Mouse (Mus musculus) heart, embryonic 11.5 days (tissue): Measurements from ENCODE around the gene Zfp687. TPM values are rescaled to one million over a fixed set of nuclear protein-coding genes. Genes with fewer than 3 reads are reported as not detected.
"Not testable (repeated sequence)": the region's sequence is repeated elsewhere in the genome, so short reads cannot be mapped to it uniquely, and the experiment has no call there.

Experiments used
- ATAC-seq: fragments of 200-750 bp; cut with Nextera tagmentation; replicated peaks from 2 replicates; pipeline ENCODE4 v1.8.0; 2017; ENCODE audit warnings: moderate library complexity; ENCODE audit not compliant: insufficient number of reproducible peaks, low FRiP score, low TSS enrichment
- H3K27ac ChIP-seq: fragments of 300-500 bp; sonication (generic); 2 replicates; pipeline ENCODE4 v1.5.1; 2014; ENCODE audit warnings: mild to moderate bottlenecking, low read depth, low read length
- H3K27me3 ChIP-seq: fragments of 300-500 bp; sonication (generic); 2 replicates; pipeline ENCODE4 v1.6.1; 2014; ENCODE audit warnings: mild to moderate bottlenecking, low read length, mixed read lengths; ENCODE audit not compliant: control insufficient read depth, insufficient read depth
- H3K36me3 ChIP-seq: fragments of 300-500 bp; sonication (generic); 2 replicates; pipeline ENCODE4 v1.6.1; 2014; ENCODE audit warnings: mild to moderate bottlenecking, low read length, moderate library complexity, mixed read lengths; ENCODE audit not compliant: control insufficient read depth, insufficient read depth
- H3K4me1 ChIP-seq: fragments of 300-500 bp; sonication (generic); 2 replicates; pipeline ENCODE4 v1.6.1; 2014; ENCODE audit warnings: low read length; ENCODE audit not compliant: control insufficient read depth, insufficient read depth
- H3K4me2 ChIP-seq: fragments of 300-500 bp; sonication (generic); 2 replicates; pipeline ENCODE4 v1.6.1; 2014; ENCODE audit warnings: mild to moderate bottlenecking, moderate library complexity
- H3K4me3 ChIP-seq: fragments of 300-500 bp; sonication (generic); 2 replicates; pipeline ENCODE4 v1.5.1; 2014; ENCODE audit warnings: low read depth, low read length
- H3K9ac ChIP-seq: fragments of 300-500 bp; sonication (generic); 2 replicates; pipeline ENCODE4 v1.6.1; 2014; ENCODE audit warnings: mild to moderate bottlenecking, low read depth, low read length, moderate library complexity
- H3K9me3 ChIP-seq: fragments of 300-500 bp; sonication (generic); replicated peaks from 2 replicates; pipeline ENCODE4 v1.6.1; 2016; ENCODE audit warnings: low read length; ENCODE audit not compliant: control insufficient read depth
- WGBS: fragments of 180-500 bp; shearing (Covaris S2); extraction: QIAGEN DNeasy Blood & Tissue Kit; methylation state at CpG from one replicate; pipeline ENCODE4 v1.1.7; 2014; ENCODE audit not compliant: insufficient replicate concordance; 5-methylcytosine and 5-hydroxymethylcytosine counted together
- polyA plus RNA-seq: library from polyadenylated mRNA; unstranded; fragments of >200 nt; fragmentation: Nextera tagmentation; extraction: Ambion mirVana; gene quantifications from 2 replicates; pipeline ENCODE4 v1.2.1, GENCODE M21; 2014

Gene Zfp687
- polyA plus RNA-seq, 1 experiment from 2014 or later = 19.6 TPM

DNA sequence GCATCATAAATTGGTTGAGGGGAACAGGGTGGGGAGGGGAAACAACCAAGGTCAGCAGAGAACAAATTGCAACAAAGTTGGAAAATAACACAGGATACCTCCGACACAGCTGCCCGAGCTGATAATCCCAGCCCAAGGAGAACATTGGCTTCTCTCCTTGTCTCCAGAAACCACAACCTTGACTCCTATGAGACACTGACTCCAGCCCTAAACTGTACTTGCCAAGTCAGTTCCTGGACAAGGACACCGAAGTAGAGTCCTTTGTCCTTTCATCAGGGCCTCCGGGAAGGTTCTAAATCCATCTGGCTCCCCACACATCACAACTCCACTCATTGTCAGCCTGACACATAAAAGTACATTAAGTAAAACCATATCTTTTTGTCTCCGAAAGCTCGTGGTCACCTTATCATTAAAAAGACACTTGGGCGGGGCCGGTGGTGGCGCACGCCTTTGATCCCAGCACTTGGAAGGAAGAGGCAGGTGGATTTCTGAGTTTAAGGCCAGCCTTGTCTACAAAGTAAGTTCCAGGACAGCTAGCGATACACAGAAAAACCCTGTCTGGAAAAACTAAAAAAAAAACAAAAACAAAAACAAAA, 31.3 kb upstream of the Zfp687 start:
- no peak overlapping the region for H3K27ac ChIP-seq
- no peak for ATAC-seq
- no peak overlapping the region; the same call in 1 of the 2 replicates for H3K4me2 ChIP-seq
- peaks cover 1% of the 10 kb centered on the region for H3K4me1 ChIP-seq
- no peaks in the 10 kb centered on the region for H3K36me3 ChIP-seq
- no peak overlapping the region for H3K9ac ChIP-seq
- no peaks in the 10 kb centered on the region for H3K9me3 ChIP-seq
- WGBS = 76% methylated on average over 11 of the region's 11 CpGs
- H3K27me3 ChIP-seq = no peaks in the 10 kb centered on the region
- no peak overlapping the region for H3K4me3 ChIP-seq

DNA sequence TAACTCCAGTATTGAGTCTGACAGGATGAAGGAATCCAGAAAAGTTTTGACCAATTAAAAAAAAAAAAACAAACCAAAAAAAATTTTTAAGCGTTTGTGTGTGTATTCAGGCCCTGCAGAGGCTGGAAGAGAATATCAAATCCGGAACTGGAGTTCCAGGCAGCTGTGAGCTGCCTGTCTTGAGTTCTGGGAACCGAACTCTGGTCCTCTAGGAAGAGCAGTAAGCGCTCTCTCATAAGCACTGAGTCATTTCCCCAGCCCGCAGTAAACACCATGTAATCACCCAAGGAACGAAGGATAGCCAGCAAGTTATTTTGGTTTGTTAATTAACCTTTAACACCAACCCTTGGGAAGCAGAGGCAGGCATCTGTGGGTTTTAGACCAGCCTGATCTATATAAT, 28.0 kb upstream of the Zfp687 start:
- WGBS = 71% methylated on average over 6 of the region's 6 CpGs
- Histone ChIP-seq H3K36me3 (0 out of 2 replicates have a peak, but pooled peaks cover 1% of the 10 kb centered on the region), H3K4me3 (no peak overlapping the region; the same call in 1 of the 2 replicates), H3K4me1 (peaks cover 5% of the 10 kb centered on the region), H3K27me3 (no peaks in the 10 kb centered on the region), H3K27ac (no peak overlapping the region), H3K4me2 (no peak overlapping the region), H3K9me3 (no peaks in the 10 kb centered on the region), H3K9ac (no peak overlapping the region)
- no peak for ATAC-seq

DNA sequence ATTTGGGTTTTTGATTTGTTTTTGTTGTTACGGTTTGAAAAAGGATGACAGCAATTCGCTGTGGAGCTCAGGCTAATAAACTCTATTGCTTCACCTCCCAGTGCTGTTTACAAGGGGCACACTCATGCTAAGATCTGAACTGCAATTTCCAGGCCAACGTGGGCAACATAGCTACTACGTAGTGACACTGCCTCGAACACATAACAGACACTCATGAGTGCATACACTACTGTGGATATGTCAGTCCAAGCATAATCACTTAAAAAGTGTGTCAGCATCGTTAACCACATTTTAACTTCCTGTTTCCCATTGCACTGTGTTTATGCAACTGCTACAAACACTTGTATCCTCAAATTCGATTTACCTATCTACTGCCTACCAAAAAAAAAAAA, 27.6 kb upstream of the Zfp687 start:
- Histone ChIP-seq H3K27me3 (no peaks in the 10 kb centered on the region), H3K4me3 (peak overlapping the region; percentile 71), H3K27ac (0 out of 2 replicates have a peak overlapping the region, but pooled peaks have one; percentile 22), H3K4me2 (peak overlapping the region; percentile 63), H3K9me3 (no peaks in the 10 kb centered on the region), H3K9ac (peak overlapping the region; percentile 83; the same call in 1 of the 2 replicates), H3K4me1 (peaks cover 5% of the 10 kb centered on the region), H3K36me3 (0 out of 2 replicates have a peak, but pooled peaks cover 4% of the 10 kb centered on the region)
- ATAC-seq = no peak
- WGBS = 26% methylated on average over 7 of the region's 7 CpGs

DNA sequence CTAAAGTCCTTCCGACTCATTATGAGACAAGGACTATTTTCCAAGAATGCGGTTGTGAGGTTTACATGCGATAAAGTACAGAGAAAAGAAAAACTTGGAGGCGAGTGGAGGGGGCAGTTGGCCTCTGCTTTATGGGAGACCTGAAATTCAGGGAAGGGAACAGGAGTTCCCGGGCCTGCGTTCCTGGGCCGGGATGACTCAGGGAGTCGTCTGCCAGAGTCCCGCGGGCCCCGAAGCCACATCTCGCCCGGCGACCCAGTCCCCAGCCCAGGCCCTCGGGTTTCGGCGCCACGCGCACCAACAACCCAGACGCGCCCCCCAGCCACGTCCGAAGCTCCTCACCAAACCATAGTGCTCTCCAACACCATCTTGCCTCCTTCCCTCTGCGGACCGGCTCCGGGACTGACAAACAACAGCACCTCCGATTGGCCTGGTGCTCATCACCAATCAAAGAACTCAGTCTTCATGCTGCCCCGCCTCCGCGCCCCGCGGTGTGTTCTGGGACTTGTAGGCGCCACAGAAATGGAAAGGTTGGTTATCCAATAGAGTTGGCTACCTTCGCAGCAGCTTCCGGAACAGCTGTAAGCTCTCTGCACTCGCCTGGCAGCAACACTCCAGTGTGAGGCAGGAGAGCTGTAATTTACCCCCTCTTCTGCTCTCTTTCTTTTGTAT, 27.1 kb upstream of the Zfp687 start, which contains the start of gene Psmd4:
Psmd4 (minus strand) TSS at position 449 of the 672 bp plus-strand sequence.
- under 1% methylated on average over 35 of the region's 36 CpGs for WGBS
- Histone ChIP-seq H3K4me2 (peak within 1 kb of the TSS; percentile 85), H3K9ac (peak within 1 kb of the TSS; percentile 83), H3K9me3 (no peaks in the 10 kb centered on the region), H3K27me3 (no peaks in the 10 kb centered on the region), H3K36me3 (0 out of 2 replicates have a peak, but pooled peaks cover 4% of the 10 kb centered on the region), H3K4me3 (peak within 1 kb of the TSS; percentile 71), H3K27ac (peak within 1 kb of the TSS; percentile 36), H3K4me1 (peaks cover 5% of the 10 kb centered on the region)
- peak; percentile 96 for ATAC-seq

DNA sequence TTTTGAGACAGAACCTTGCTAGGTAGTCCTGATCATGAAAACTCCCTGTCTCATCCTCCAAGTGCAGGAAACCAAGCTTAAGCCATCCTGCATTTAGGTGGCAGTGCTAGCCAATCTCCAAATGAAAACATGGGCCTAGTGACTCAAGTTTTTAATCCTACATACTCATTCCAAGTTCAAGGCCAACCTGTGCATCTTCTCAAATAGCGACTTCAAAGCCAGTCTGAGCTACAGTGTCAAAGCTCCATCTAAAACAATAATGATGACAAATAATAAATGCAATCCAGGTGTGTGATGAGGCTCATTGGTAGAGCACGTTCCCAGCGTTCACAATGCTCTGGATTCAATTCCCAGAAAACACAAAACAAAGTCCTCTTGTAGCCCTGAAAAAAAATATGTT, 26.4 kb upstream of the Zfp687 start:
- Histone ChIP-seq H3K9ac (peak overlapping the region; percentile 83), H3K27me3 (no peaks in the 10 kb centered on the region), H3K9me3 (no peaks in the 10 kb centered on the region), H3K4me2 (peak overlapping the region; percentile 85), H3K27ac (no peak overlapping the region), H3K4me1 (peaks cover 5% of the 10 kb centered on the region), H3K4me3 (peak overlapping the region; percentile 71), H3K36me3 (peaks cover 4% of the 10 kb centered on the region; the same call in 1 of the 2 replicates)
- ATAC-seq = no peak
- WGBS = 17% methylated on average over 3 of the region's 3 CpGs

DNA sequence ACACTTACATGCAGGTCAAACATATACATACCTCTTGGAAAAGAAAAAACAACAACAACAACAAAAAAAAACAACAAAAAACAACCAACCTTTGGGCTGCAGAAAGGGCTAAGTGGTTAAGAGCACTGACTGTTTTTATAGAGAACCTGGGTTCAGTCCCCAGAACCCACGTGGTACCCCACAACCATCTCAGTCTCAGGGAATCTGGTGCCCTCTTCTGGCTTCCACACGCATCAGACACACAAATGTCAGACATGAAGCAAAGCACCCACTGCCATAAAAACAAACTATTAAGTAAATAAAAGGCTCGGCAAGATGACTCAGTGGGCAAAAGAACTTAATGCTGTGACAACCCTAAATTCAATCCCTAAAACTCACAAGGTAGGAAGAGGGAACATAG, 14.7 kb upstream of the Zfp687 start:
- H3K27me3 ChIP-seq = no peaks in the 10 kb centered on the region
- H3K4me3 ChIP-seq = no peak overlapping the region
- H3K36me3 ChIP-seq = peaks cover 24% of the 10 kb centered on the region
- no peaks in the 10 kb centered on the region for H3K9me3 ChIP-seq
- H3K9ac ChIP-seq = no peak overlapping the region
- H3K27ac ChIP-seq = no peak overlapping the region
- H3K4me2 ChIP-seq = no peak overlapping the region
- 69% methylated on average over 3 of the region's 3 CpGs for WGBS
- H3K4me1 ChIP-seq = peaks cover 16% of the 10 kb centered on the region
- ATAC-seq = no peak

DNA sequence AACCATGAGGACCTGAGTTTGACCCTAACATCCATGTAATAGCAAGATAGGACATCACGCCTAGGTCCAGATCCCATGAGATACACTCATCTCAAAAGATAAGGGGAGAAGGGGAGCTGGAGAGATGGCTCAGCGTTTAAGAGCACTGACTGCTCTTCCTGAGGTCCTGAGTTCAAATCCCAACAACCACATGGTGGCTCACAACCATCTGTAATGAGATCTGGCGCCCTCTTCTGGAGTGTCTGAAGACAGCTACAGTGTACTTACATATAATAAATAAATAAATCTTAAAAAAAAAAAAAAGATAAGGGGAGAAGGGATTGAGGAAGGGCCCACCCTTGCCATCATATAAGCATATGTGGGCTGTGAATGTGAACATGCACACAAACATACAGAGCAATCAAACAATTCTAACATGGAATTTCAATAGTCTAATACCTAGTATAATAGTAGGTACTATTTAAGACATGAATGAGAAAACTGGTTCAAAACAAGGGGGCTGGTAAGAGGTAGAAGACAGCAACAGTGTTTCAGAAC, 14.1 kb upstream of the Zfp687 start:
- H3K9ac ChIP-seq, H3K4me2 ChIP-seq, ATAC-seq, H3K27ac ChIP-seq, H3K9me3 ChIP-seq, H3K27me3 ChIP-seq, H3K4me3 ChIP-seq: not testable (repeated sequence)
- WGBS = 83% methylated on average over 3 of the region's 3 CpGs
- H3K36me3 ChIP-seq = peaks cover 19% of the 10 kb centered on the region
- peaks cover 22% of the 10 kb centered on the region for H3K4me1 ChIP-seq

DNA sequence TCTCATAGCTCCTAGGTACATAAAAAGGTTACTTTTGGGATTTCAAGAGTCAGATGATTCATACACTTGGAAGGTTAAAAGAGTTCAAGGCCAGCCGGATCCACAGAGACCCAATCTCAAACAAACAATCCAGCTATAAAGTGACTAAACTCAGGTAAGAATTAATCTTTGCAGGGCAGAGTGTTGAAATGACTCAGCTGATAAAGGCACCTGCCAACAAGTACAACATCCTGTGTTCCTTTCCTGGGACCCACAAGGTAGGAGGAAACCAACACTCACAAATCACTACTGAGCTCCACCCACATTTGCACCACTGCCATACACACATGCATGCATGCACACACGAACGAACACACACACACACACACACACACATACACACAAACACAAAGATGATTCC, 13.4 kb upstream of the Zfp687 start:
- H3K27ac ChIP-seq = no peak overlapping the region
- H3K4me1 ChIP-seq = peaks cover 25% of the 10 kb centered on the region
- no peak overlapping the region for H3K9ac ChIP-seq
- H3K36me3 ChIP-seq = peaks cover 14% of the 10 kb centered on the region
- no peaks in the 10 kb centered on the region for H3K27me3 ChIP-seq
- no peak overlapping the region for H3K4me3 ChIP-seq
- ATAC-seq = no peak
- 79% methylated on average over 3 of the region's 3 CpGs for WGBS
- H3K9me3 ChIP-seq = no peaks in the 10 kb centered on the region
- H3K4me2 ChIP-seq = no peak overlapping the region
